Mouse (Mus musculus): Measurements from ENCODE around the gene Ppp3ca. TPM values are rescaled to one million over a fixed set of nuclear protein-coding genes. Genes with fewer than 3 reads are reported as not detected.

Gene Ppp3ca
- polyA plus RNA-seq, 1 experiment from 2014 or later = 30.0 TPM

DNA sequence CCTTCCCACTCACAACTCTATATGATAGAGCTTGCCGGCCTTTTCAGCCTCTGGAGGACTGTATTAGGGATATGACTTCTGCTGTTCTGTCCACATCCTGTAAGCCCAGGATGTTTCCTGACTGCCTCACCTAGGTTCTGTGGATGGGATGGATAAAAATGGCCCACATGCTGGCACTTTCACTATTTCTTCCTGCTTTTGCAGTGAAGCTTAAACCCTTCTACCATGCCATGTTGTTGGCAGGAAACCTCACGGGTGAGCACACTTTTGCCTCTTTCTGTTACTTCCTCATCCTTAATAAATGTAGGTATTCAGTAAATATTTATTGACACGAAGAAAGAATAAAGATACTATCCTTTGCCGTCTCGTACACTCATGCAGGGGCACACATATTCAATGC lies 48.5 kb downstream of the Ppp3ca start:
- Histone ChIP-seq H3K36me3 (no peaks in the 10 kb centered on the region), H3K27ac (replicated peaks) (no peak overlapping the region), H3K27me3 (ENCODE audit: low read depth, poor library complexity, severe bottlenecking) (no peaks in the 10 kb centered on the region), H3K4me1 (no peaks in the 10 kb centered on the region), H3K9me3 (replicated peaks) (no peaks in the 10 kb centered on the region), H3K4me3 (no peak overlapping the region)
- no peak for DNase-seq (ENCODE audit: low spot score)
- 92% methylated on average over 5 of the region's 5 CpGs for WGBS

DNA sequence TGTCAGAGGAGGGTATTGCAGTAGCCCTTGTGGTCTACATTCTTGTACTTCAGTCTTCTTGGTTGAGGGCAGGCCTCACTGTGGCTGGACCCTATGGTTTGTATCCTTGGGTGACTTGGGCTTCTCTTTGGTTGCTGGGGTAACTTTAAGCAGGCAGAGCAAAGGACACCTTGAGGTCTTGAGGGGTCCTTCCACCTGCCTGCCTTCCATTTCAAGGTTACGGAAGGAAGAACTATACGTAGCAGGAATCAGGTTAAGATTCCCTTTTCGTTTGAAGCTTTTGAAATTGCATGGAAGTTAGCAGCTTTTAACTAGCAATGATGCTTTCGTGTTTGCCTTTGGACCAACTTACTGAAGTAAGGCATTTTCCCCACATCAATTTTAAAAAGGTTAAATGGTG lies 51.3 kb downstream of the Ppp3ca start:
- Histone ChIP-seq H3K4me1 (no peaks in the 10 kb centered on the region), H3K27me3 (ENCODE audit: low read depth, poor library complexity, severe bottlenecking) (no peaks in the 10 kb centered on the region), H3K36me3 (peaks cover 1% of the 10 kb centered on the region; the same call in 1 of the 2 replicates), H3K4me3 (no peak overlapping the region), H3K27ac (replicated peaks) (no peak overlapping the region), H3K9me3 (replicated peaks) (peaks cover 3% of the 10 kb centered on the region; the same call in 1 of the 2 replicates)
- DNase-seq (ENCODE audit: low spot score) = peak; percentile 5
- 93% methylated on average over 4 of the region's 4 CpGs for WGBS

GRCm38 (mm10) chr3:136721804-136722427 lies 52.0 kb downstream of the Ppp3ca start:
- Histone ChIP-seq H3K27me3 (ENCODE audit: low read depth, poor library complexity, severe bottlenecking) (no peaks in the 10 kb centered on the region), H3K4me1 (no peaks in the 10 kb centered on the region), H3K27ac (replicated peaks) (no peak overlapping the region), H3K9me3 (replicated peaks) (peaks cover 7% of the 10 kb centered on the region; the same call in 1 of the 2 replicates), H3K4me3 (no peak overlapping the region), H3K36me3 (peaks cover 3% of the 10 kb centered on the region; the same call in 1 of the 2 replicates)
- WGBS = 84% methylated on average over 4 of the region's 4 CpGs
- DNase-seq (ENCODE audit: low spot score) = peak; percentile 3

DNA sequence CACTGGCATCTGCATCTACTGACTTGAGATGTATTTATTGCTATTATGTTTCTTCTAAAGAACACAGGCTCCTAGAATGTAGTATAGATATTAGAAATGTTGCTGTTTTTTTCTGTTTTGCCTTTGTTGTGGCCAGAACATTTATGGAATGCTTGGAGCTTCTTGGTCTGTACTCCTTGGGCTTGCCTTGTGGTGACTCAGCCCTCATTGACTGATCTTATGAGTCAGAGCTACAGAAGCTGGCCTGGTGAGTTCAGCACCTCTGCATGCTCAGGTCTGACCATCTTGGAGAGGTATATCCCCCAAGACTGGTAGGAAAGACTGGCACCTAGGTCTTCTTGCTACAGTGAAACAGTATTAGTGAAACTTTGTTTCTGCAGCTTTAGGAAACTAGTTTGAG lies 52.6 kb downstream of the Ppp3ca start:
- Histone ChIP-seq H3K27ac (replicated peaks) (no peak overlapping the region), H3K4me1 (no peaks in the 10 kb centered on the region), H3K9me3 (replicated peaks) (peaks cover 7% of the 10 kb centered on the region; the same call in 1 of the 2 replicates), H3K36me3 (peaks cover 3% of the 10 kb centered on the region; the same call in 1 of the 2 replicates), H3K4me3 (no peak overlapping the region), H3K27me3 (ENCODE audit: low read depth, poor library complexity, severe bottlenecking) (no peaks in the 10 kb centered on the region)
- no peak for DNase-seq (ENCODE audit: low spot score)

GRCm38 (mm10) chr3:136725311-136726156 lies 55.6 kb downstream of the Ppp3ca start:
- WGBS = 73% methylated on average over 7 of the region's 7 CpGs
- no peak overlapping the region for H3K27ac ChIP-seq (replicated peaks)
- H3K4me1 ChIP-seq = no peaks in the 10 kb centered on the region; the same call in 1 of the 2 replicates
- H3K36me3 ChIP-seq = peaks cover 3% of the 10 kb centered on the region; the same call in 1 of the 2 replicates
- DNase-seq (ENCODE audit: low spot score) = peak; percentile 23
- peaks cover 7% of the 10 kb centered on the region; the same call in 1 of the 2 replicates for H3K9me3 ChIP-seq (replicated peaks)
- no peaks in the 10 kb centered on the region for H3K27me3 ChIP-seq (ENCODE audit: low read depth, poor library complexity, severe bottlenecking)
- H3K4me3 ChIP-seq = no peak overlapping the region

- WGBS = 91% methylated on average over 2 of the region's 2 CpGs
- Histone ChIP-seq H3K9me3 (replicated peaks) (peaks cover 7% of the 10 kb centered on the region; the same call in 1 of the 2 replicates), H3K36me3 (peaks cover 3% of the 10 kb centered on the region; the same call in 1 of the 2 replicates), H3K4me3 (no peak overlapping the region), H3K27me3 (ENCODE audit: low read depth, poor library complexity, severe bottlenecking) (no peaks in the 10 kb centered on the region), H3K4me1 (no peaks in the 10 kb centered on the region; the same call in 1 of the 2 replicates), H3K27ac (replicated peaks) (no peak overlapping the region)
- no peak for DNase-seq (ENCODE audit: low spot score)
Observed at GRCm38 (mm10) chr3:136727877-136728276, 58.0 kb downstream of the Ppp3ca start.

DNA sequence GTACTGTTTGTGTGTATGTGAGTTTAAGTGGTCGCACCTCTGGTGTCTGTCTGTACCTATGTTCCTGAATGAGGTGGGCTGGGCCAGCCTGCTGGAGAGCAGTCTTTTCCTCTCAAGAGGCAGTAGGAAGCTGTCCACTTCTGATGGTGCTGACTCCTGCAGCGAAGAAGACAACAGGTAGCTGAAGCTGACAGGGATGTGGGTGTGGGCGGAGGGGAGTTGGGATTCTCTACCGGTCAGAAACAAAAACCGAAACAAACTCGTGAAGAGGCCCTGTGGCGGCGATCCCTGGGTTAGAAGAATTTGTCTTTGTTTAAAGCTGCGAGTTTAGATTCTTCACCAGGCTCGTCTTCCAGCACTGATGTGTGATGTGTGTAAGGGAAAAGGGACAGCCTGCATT lies 60.1 kb downstream of the Ppp3ca start:
- Histone ChIP-seq H3K4me1 (peaks cover 6% of the 10 kb centered on the region), H3K27ac (replicated peaks) (no peak overlapping the region), H3K4me3 (no peak overlapping the region), H3K36me3 (peaks cover 3% of the 10 kb centered on the region; the same call in 1 of the 2 replicates), H3K9me3 (replicated peaks) (peaks cover 7% of the 10 kb centered on the region; the same call in 1 of the 2 replicates), H3K27me3 (ENCODE audit: low read depth, poor library complexity, severe bottlenecking) (no peaks in the 10 kb centered on the region)
- 58% methylated on average over 10 of the region's 10 CpGs for WGBS
- DNase-seq (ENCODE audit: low spot score) = no peak

DNA sequence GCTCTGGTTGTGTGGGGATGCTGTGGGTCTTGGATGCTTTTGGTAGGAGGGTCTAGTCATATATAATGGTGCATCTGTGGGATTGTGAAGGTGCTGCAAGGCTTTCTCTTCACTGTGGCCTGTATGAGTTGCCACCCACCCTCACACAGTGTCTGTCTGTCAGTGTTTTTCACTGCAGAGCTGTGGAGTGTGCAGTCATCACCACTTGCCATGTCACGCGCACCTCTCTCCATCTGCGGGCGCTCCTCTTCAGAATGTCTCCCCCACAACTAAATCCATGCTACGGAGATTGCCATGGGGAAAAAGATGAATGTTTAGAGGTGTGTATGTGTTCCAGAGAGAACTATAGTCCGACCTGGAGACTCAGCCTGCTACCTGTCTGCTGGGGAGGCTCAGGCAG lies 61.7 kb downstream of the Ppp3ca start:
- H3K4me1 ChIP-seq = peaks cover 13% of the 10 kb centered on the region
- no peak overlapping the region for H3K27ac ChIP-seq (replicated peaks)
- WGBS = 94% methylated on average over 6 of the region's 6 CpGs
- H3K9me3 ChIP-seq (replicated peaks) = peaks cover 1% of the 10 kb centered on the region; the same call in 1 of the 2 replicates
- H3K27me3 ChIP-seq (ENCODE audit: low read depth, poor library complexity, severe bottlenecking) = no peaks in the 10 kb centered on the region
- no peaks in the 10 kb centered on the region for H3K36me3 ChIP-seq
- no peak overlapping the region for H3K4me3 ChIP-seq
- no peak for DNase-seq (ENCODE audit: low spot score)

- H3K27ac ChIP-seq (replicated peaks) = no peak overlapping the region
- H3K4me1 ChIP-seq = peaks cover 13% of the 10 kb centered on the region
- H3K36me3 ChIP-seq = no peaks in the 10 kb centered on the region
- no peak for DNase-seq (ENCODE audit: low spot score)
- no peaks in the 10 kb centered on the region for H3K9me3 ChIP-seq (replicated peaks)
- no peaks in the 10 kb centered on the region for H3K27me3 ChIP-seq (ENCODE audit: low read depth, poor library complexity, severe bottlenecking)
- H3K4me3 ChIP-seq = no peak overlapping the region
- WGBS = 30% methylated on average over 1 of the region's 1 CpGs
Observed at GRCm38 (mm10) chr3:136736021-136736420, 66.1 kb downstream of the Ppp3ca start.

- WGBS = 86% methylated on average over 7 of the region's 7 CpGs
- Histone ChIP-seq H3K4me3 (no peak overlapping the region), H3K9me3 (replicated peaks) (no peaks in the 10 kb centered on the region), H3K4me1 (peaks cover 18% of the 10 kb centered on the region), H3K27me3 (ENCODE audit: low read depth, poor library complexity, severe bottlenecking) (no peaks in the 10 kb centered on the region), H3K27ac (replicated peaks) (no peak overlapping the region), H3K36me3 (no peaks in the 10 kb centered on the region)
- DNase-seq (ENCODE audit: low spot score) = no peak
Observed at GRCm38 (mm10) chr3:136736773-136737298, 66.9 kb downstream of the Ppp3ca start.

GRCm38 (mm10) chr3:136738474-136738873 lies 68.5 kb downstream of the Ppp3ca start:
- Histone ChIP-seq H3K36me3 (no peaks in the 10 kb centered on the region), H3K4me3 (no peak overlapping the region), H3K27ac (replicated peaks) (no peak overlapping the region), H3K27me3 (ENCODE audit: low read depth, poor library complexity, severe bottlenecking) (no peaks in the 10 kb centered on the region), H3K4me1 (peaks cover 19% of the 10 kb centered on the region), H3K9me3 (replicated peaks) (no peaks in the 10 kb centered on the region)
- no peak for DNase-seq (ENCODE audit: low spot score)
- 97% methylated on average over 1 of the region's 1 CpGs for WGBS

- no peak for DNase-seq (ENCODE audit: low spot score)
- H3K36me3 ChIP-seq = no peaks in the 10 kb centered on the region
- H3K4me1 ChIP-seq = peaks cover 19% of the 10 kb centered on the region
- 93% methylated on average over 5 of the region's 5 CpGs for whole genome bisulfite sequencing
- no peaks in the 10 kb centered on the region for H3K9me3 ChIP-seq (replicated peaks)
- H3K27ac ChIP-seq (replicated peaks) = no peak overlapping the region
- no peak overlapping the region for H3K4me3 ChIP-seq
- H3K27me3 ChIP-seq (ENCODE audit: low read depth, poor library complexity, severe bottlenecking) = no peaks in the 10 kb centered on the region
Observed at GRCm38 (mm10) chr3:136738914-136739313, 69.0 kb downstream of the Ppp3ca start.
